Mouse (Mus musculus): Measurements from ENCODE around the gene Pcx. TPM values are rescaled to one million over a fixed set of nuclear protein-coding genes. Genes with fewer than 3 reads are reported as not detected.

Pcx gene
- polyA plus RNA-seq (2012; rRNA removed) = 46.6 and 53.4 TPM in 2 replicates

DNA sequence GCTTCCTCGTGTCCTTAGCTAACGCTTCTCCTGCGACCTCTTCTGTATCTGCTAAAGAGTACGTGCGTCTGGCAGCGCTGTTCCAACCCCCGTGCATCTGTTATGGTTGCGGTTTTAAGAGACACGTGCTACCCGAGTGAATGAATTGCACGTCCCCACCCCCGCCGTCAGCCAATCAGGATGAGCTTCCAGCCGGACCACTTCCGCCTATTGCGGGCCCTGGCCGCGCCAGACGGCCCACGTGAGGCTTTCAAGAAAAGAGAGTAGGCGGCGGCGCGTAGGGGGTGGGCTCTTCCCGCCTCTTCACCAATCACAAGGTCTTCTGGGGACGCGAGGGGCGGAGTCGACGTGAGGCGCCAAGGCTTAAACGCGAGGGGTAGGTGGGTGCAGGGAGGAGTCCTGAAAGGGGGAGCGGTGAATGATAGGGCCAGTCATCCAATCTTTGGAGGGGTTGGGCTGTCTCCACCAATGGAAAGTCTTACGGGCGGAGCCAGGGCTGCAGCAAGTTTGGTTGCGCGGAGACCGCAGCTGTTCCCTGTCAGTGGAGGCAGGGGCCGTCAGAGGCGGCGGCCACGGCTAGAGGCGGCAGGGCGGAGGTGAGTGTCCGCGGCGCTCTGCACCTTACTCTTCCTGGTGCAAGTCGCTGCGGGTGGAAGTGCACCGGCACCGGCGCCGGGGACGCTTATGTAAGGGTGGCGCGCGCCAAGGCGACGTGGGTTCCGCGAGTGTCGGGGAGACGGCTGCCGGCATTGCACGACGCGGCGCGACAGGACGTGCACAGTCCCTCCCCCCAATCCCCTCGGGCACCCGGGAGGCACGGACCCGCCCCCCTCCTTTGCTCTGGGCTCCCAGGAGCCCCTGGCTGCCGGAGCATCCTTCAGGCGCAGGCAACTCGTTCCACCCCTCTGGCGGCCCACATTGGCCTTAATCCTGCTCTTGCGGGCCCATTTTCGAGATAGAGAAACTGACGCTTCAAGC lies at the start of gene Pcx:
Gene Pcx (plus strand): TSS at position 487 of the 978 bp plus-strand sequence.

GRCm38 (mm10) chr19:4477345-4478189 lies 32.7 kb upstream of the Pcx start, which contains the start of gene Syt12:
TSS of gene Syt12 (minus strand) at chr19:4477447.

GRCm38 (mm10) chr19:4498062-4498933 lies 12.0 kb upstream of the Pcx start, which contains the start of gene 2010003K11Rik:
TSS of gene 2010003K11Rik (minus strand) at chr19:4498583.

GRCm38 (mm10) chr19:4615151-4616093 lies 105.2 kb downstream of the Pcx start, which contains the start of gene Lrfn4:
TSS of gene Lrfn4 (minus strand) at chr19:4615667.

DNA sequence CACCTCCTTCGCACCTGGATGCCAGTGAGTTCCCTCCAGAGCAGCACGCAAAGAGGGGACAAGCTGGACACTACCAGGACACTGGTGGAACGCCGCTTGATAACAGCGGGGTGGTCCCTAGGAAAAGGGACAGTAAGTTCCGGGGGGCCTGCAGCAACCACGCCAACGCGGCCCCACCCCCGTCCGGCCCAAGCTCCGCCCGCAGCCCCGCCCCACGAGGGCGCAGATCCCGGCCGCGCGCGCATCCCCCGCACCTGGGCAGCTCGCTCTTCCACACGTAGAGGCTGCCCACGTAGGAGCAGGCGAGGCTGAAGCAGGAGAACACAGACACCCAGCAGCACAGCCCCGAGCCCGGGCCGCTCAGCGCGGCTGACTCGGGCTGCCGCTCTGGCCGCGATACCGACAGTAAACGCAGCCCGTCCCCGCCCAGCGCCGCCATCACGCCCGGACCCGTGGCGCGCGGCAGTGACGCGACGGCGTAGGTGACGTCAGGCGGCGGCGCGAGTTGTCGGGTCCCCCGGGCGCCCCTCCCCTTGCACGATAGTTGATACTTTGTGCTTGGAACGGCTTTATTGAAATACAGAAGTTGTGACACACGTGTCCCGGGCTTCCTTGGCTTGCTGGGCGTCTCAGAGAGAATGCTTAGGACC lies 115.0 kb downstream of the Pcx start, which contains the start of gene Rce1:
Gene Rce1 (minus strand): TSS at position 463 of the 650 bp plus-strand sequence.

Other genes with a start within 250 kb of the Pcx start
- 188 and 216 TPM in 2 replicates for gene Ssh3, start 241.3 kb upstream of the Pcx start, polyA plus RNA-seq (2012; rRNA removed)
- gene Ankrd13d, start 227.3 kb upstream of the Pcx start, polyA plus RNA-seq (2012; rRNA removed) = 4.3 and 7.3 TPM in 2 replicates
- 120 and 123 TPM in 2 replicates for gene Grk2, start 204.2 kb upstream of the Pcx start, polyA plus RNA-seq (2012; rRNA removed)
- gene Kdm2a, start 112.2 kb upstream of the Pcx start, polyA plus RNA-seq (2012; rRNA removed) = 57.0 and 63.9 TPM in 2 replicates
- 23.4 and 23.7 TPM in 2 replicates for gene Rhod, start 71.0 kb upstream of the Pcx start, polyA plus RNA-seq (2012; rRNA removed)
- 2.0 and 4.4 TPM in 2 replicates for gene Syt12, start 33.0 kb upstream of the Pcx start, polyA plus RNA-seq (2012; rRNA removed)
- gene 2010003K11Rik, start 11.9 kb upstream of the Pcx start, polyA plus RNA-seq (2012; rRNA removed) = 20.7 and 26.0 TPM in 2 replicates
- 61.8 and 65.1 TPM in 2 replicates for gene Lrfn4, start 105.2 kb downstream of the Pcx start, polyA plus RNA-seq (2012; rRNA removed)
- 106 and 166 TPM in 2 replicates for gene Rce1, start 115.2 kb downstream of the Pcx start, polyA plus RNA-seq (2012; rRNA removed)
- 0.09 and 0.10 TPM in 2 replicates for gene Gm960, start 188.2 kb downstream of the Pcx start, polyA plus RNA-seq (2012; rRNA removed)
- 2.8 and 3.0 TPM in 2 replicates for gene Sptbn2, start 200.7 kb downstream of the Pcx start, polyA plus RNA-seq (2012; rRNA removed)
- 4.0 and 4.6 TPM in 2 replicates for gene Rbm4b, start 246.0 kb downstream of the Pcx start, polyA plus RNA-seq (2012; rRNA removed)

Data from colon, adult 2 months (tissue).